Mouse (Mus musculus): ENCODE measurements around the gene Npff. TPM values are rescaled to one million over a fixed set of nuclear protein-coding genes. Genes with fewer than 3 reads are reported as not detected.

The Npff gene
- polyA plus RNA-seq (2014; fragmentation: Illumina TruSeq; extraction: RNeasy Lipid Tissue Mini Kit (QIAGEN cat#74804); ENCODE audit: low read depth, low replicate concordance), result 4.1 TPM

GRCm38 (mm10) chr15:102524892-102525485 lies at the start of gene Npff:
Npff (minus strand) TSS chr15:102524942.

GRCm38 (mm10) chr15:102517976-102518858 lies 6.5 kb downstream of the Npff start, which contains the start of gene Tarbp2:
Tarbp2 (plus strand) TSS chr15:102518192.

DNA sequence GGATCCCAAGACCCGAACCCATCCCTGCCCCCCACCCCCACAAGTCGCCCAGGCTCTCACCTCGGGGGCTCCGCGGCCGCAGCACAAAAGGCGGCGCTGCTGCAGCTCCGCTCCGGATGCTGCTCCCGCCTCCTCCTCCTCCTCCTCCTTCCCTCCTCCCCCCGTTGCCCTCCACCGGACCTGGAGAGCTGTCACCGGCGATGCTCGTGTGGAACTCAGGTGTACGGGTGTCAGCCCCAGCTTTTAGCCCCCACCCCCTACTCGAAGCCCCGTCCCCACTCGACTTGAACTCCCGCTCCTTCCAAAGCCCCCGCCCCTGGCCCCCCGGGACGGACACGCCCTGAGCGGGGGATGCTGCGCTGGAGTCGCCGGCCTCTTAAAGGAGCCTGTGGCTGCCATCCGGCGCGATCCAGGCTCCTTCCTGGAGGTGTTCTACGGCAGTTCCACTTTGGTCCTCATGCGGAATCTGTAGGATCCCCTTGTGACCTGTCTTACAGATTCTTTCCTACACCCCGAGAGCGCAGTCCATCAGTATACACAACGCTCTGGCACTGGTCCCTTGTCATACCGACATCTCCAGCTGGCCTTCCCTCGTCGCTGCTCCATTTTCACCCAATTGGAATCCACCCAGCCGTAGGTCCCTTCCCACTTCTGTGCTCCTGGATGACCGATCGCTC lies 7.9 kb downstream of the Npff start, which contains the start of gene Map3k12:
Gene Map3k12 (minus strand): TSS at position 337 of the 677 bp plus-strand sequence.

DNA sequence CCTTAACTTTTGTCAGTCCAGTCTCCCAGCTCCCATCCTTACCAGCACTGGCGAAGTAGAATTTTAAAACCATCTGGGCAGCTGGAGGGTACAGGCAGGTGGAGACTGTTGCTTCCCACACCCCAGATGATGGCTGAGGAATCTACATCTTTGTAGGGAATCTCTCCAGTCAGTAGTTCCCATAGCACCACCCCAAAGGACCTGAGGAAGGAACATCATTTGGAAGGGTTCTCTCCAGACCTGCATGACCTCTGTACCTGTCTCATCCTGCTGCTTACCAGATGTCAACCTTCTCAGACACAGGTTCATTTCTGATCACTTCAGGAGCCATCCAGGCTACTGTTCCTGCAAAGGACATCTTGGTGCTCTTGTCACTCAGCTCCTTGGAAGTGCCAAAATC lies 21.3 kb downstream of the Npff start, which contains the start of gene Gm10337:
Gene Gm10337 (plus strand): TSS at position 276 of the 400 bp plus-strand sequence.

Other genes starting within 250 kb of the Npff start
- 19.2 TPM for gene Mfsd5, start 245.5 kb downstream of the Npff start, polyA plus RNA-seq (2014; fragmentation: Illumina TruSeq; extraction: RNeasy Lipid Tissue Mini Kit (QIAGEN cat#74804); ENCODE audit: low read depth, low replicate concordance)
- gene Espl1, start 228.7 kb downstream of the Npff start, polyA plus RNA-seq (2014; fragmentation: Illumina TruSeq; extraction: RNeasy Lipid Tissue Mini Kit (QIAGEN cat#74804); ENCODE audit: low read depth, low replicate concordance), result 3.6 TPM
- gene Pfdn5, start 198.8 kb downstream of the Npff start, polyA plus RNA-seq (2014; fragmentation: Illumina TruSeq; extraction: RNeasy Lipid Tissue Mini Kit (QIAGEN cat#74804); ENCODE audit: low read depth, low replicate concordance), result 278 TPM
- gene Myg1, start 193.2 kb downstream of the Npff start, polyA plus RNA-seq (2014; fragmentation: Illumina TruSeq; extraction: RNeasy Lipid Tissue Mini Kit (QIAGEN cat#74804); ENCODE audit: low read depth, low replicate concordance), result 24.5 TPM
- gene Aaas, start 174.2 kb downstream of the Npff start, polyA plus RNA-seq (2014; fragmentation: Illumina TruSeq; extraction: RNeasy Lipid Tissue Mini Kit (QIAGEN cat#74804); ENCODE audit: low read depth, low replicate concordance), result 12.0 TPM
- gene Sp7, start 157.8 kb downstream of the Npff start, polyA plus RNA-seq (2014; fragmentation: Illumina TruSeq; extraction: RNeasy Lipid Tissue Mini Kit (QIAGEN cat#74804); ENCODE audit: low read depth, low replicate concordance), result not detected
- 15.9 TPM for gene Sp1, start 118.8 kb downstream of the Npff start, polyA plus RNA-seq (2014; fragmentation: Illumina TruSeq; extraction: RNeasy Lipid Tissue Mini Kit (QIAGEN cat#74804); ENCODE audit: low read depth, low replicate concordance)
- gene Amhr2, start 79.6 kb downstream of the Npff start, polyA plus RNA-seq (2014; fragmentation: Illumina TruSeq; extraction: RNeasy Lipid Tissue Mini Kit (QIAGEN cat#74804); ENCODE audit: low read depth, low replicate concordance), result not detected
- gene Prr13, start 65.9 kb downstream of the Npff start, polyA plus RNA-seq (2014; fragmentation: Illumina TruSeq; extraction: RNeasy Lipid Tissue Mini Kit (QIAGEN cat#74804); ENCODE audit: low read depth, low replicate concordance), result 44.3 TPM
- 506 TPM for gene Pcbp2, start 54.4 kb downstream of the Npff start, polyA plus RNA-seq (2014; fragmentation: Illumina TruSeq; extraction: RNeasy Lipid Tissue Mini Kit (QIAGEN cat#74804); ENCODE audit: low read depth, low replicate concordance)
- gene Gm10337, start 21.2 kb downstream of the Npff start, polyA plus RNA-seq (2014; fragmentation: Illumina TruSeq; extraction: RNeasy Lipid Tissue Mini Kit (QIAGEN cat#74804); ENCODE audit: low read depth, low replicate concordance), result not detected
- gene Map3k12, start 7.9 kb downstream of the Npff start, polyA plus RNA-seq (2014; fragmentation: Illumina TruSeq; extraction: RNeasy Lipid Tissue Mini Kit (QIAGEN cat#74804); ENCODE audit: low read depth, low replicate concordance), result 3.5 TPM
- 56.6 TPM for gene Tarbp2, start 6.8 kb downstream of the Npff start, polyA plus RNA-seq (2014; fragmentation: Illumina TruSeq; extraction: RNeasy Lipid Tissue Mini Kit (QIAGEN cat#74804); ENCODE audit: low read depth, low replicate concordance)
- gene Gm28047, start 100.1 kb upstream of the Npff start, polyA plus RNA-seq (2014; fragmentation: Illumina TruSeq; extraction: RNeasy Lipid Tissue Mini Kit (QIAGEN cat#74804); ENCODE audit: low read depth, low replicate concordance), result not detected
- gene Atf7, start 100.5 kb upstream of the Npff start, polyA plus RNA-seq (2014; fragmentation: Illumina TruSeq; extraction: RNeasy Lipid Tissue Mini Kit (QIAGEN cat#74804); ENCODE audit: low read depth, low replicate concordance), result 54.5 TPM
- 807 TPM for gene Atp5g2, start 147.4 kb upstream of the Npff start, polyA plus RNA-seq (2014; fragmentation: Illumina TruSeq; extraction: RNeasy Lipid Tissue Mini Kit (QIAGEN cat#74804); ENCODE audit: low read depth, low replicate concordance)
- gene Calcoco1, start 197.2 kb upstream of the Npff start, polyA plus RNA-seq (2014; fragmentation: Illumina TruSeq; extraction: RNeasy Lipid Tissue Mini Kit (QIAGEN cat#74804); ENCODE audit: low read depth, low replicate concordance), result 129 TPM

Data from heart, adult 10 weeks (tissue).